ENCODE assay signal across 11 mouse cellular contexts in genomic region chr2:172413273-172413672, GRCm38 (mm10). TPM values are rescaled to one million over a fixed set of nuclear protein-coding genes. Genes with fewer than 3 reads are reported as not detected.
DNase-seq lines count a peak whose midpoint lies in the region; ATAC-seq lines count a peak whose summit lies in the region.
"Had no signal": no experiment of that assay in that cellular context is flagged by ENCODE, and none has a peak within 500 bp of the region (broad histone marks: within the 10 kb centered on the region; RNA-seq: fewer than 3 reads in every experiment).

No protein-coding gene starts in this region.

- H3K36me3 ChIP-seq in hindbrain, embryonic 11.5 days (ENCODE audit: control insufficient read depth, insufficient read depth, low read length), result no peaks in the 10 kb centered on the region
- no peaks in the 10 kb centered on the region for H3K36me3 ChIP-seq in hindbrain, embryonic 14.5 days (replicated peaks; ENCODE audit: control insufficient read depth, insufficient read depth)
- no peaks in the 10 kb centered on the region for H3K36me3 ChIP-seq in midbrain, embryonic 10.5 days
- no peaks in the 10 kb centered on the region for H3K36me3 ChIP-seq in midbrain, embryonic 14.5 days (ENCODE audit: control insufficient read depth, insufficient read depth, low read length)
- no peaks in the 10 kb centered on the region for H3K36me3 ChIP-seq in embryonic facial prominence, embryonic 10.5 days (replicated peaks)

- no peak overlapping the region for H3K4me2 ChIP-seq in hindbrain, embryonic 11.5 days (replicated peaks; ENCODE audit: low read depth, low read length)
- no peak overlapping the region for H3K4me2 ChIP-seq in hindbrain, embryonic 14.5 days (replicated peaks)
- no peak overlapping the region for H3K4me2 ChIP-seq in midbrain, embryonic 14.5 days (ENCODE audit: low read length)

- no peaks in the 10 kb centered on the region for H3K9me3 ChIP-seq in hindbrain, embryonic 11.5 days (ENCODE audit: control insufficient read depth, low read length)
- no peaks in the 10 kb centered on the region for H3K9me3 ChIP-seq in hindbrain, embryonic 14.5 days (ENCODE audit: control insufficient read depth, low read length)
- no peaks in the 10 kb centered on the region for H3K9me3 ChIP-seq in midbrain, embryonic 10.5 days (replicated peaks)
- no peaks in the 10 kb centered on the region for H3K9me3 ChIP-seq in midbrain, embryonic 14.5 days (ENCODE audit: control insufficient read depth, low read length)
- H3K9me3 ChIP-seq in embryonic facial prominence, embryonic 10.5 days, result no peaks in the 10 kb centered on the region

- no peak for ATAC-seq in hindbrain, embryonic 11.5 days (ENCODE audit: low FRiP score)
- no peak for ATAC-seq in hindbrain, embryonic 14.5 days (ENCODE audit: low FRiP score)
- no peak for ATAC-seq in midbrain, embryonic 14.5 days (ENCODE audit: low FRiP score, low TSS enrichment)

- peak; percentile 18 for DNase-seq in hindbrain, embryonic 11.5 days (ENCODE audit: low spot score)
- no peak for DNase-seq in hindbrain, embryonic 14.5 days (ENCODE audit: low spot score)
- DNase-seq in midbrain, embryonic 10.5 days (ENCODE audit: low spot score), result no peak
- no peak for DNase-seq in midbrain, embryonic 14.5 days
- DNase-seq in embryonic facial prominence, embryonic 10.5 days (ENCODE audit: low spot score), result no peak
- peak; percentile 41 for DNase-seq in lung, postnatal 36 days
- no peak for DNase-seq in adrenal gland, postnatal 14 days
- no peak for DNase-seq in frontal cortex, adult 2 months (ENCODE audit: extremely low spot score in 1 of 2, low spot score in 1 of 2)
- DNase-seq: layer of hippocampus, adult 9-11 months; thymus, postnatal 25 days had no signal

- no peak overlapping the region for H3K9ac ChIP-seq in hindbrain, embryonic 11.5 days (ENCODE audit: low read depth, low read length)
- no peak overlapping the region for H3K9ac ChIP-seq in hindbrain, embryonic 14.5 days
- no peak overlapping the region for H3K9ac ChIP-seq in midbrain, embryonic 14.5 days (replicated peaks; ENCODE audit: low read length)

- 21% methylated on average over 4 of the region's 4 CpGs for WGBS in hindbrain, embryonic 11.5 days
- 15% methylated on average over 4 of the region's 4 CpGs for WGBS in hindbrain, embryonic 14.5 days
- 25% methylated on average over 4 of the region's 4 CpGs for WGBS in midbrain, embryonic 10.5 days
- WGBS in midbrain, embryonic 14.5 days, result 25% methylated on average over 4 of the region's 4 CpGs
- WGBS in embryonic facial prominence, embryonic 10.5 days, result 23% methylated on average over 4 of the region's 4 CpGs

- H3K4me1 ChIP-seq in hindbrain, embryonic 11.5 days (replicated peaks; ENCODE audit: control insufficient read depth, insufficient read depth, low read length), result 0 out of 2 replicates have a peak, but pooled peaks cover 2% of the 10 kb centered on the region
- 0 out of 2 replicates have a peak, but pooled peaks cover 2% of the 10 kb centered on the region for H3K4me1 ChIP-seq in hindbrain, embryonic 14.5 days (replicated peaks; ENCODE audit: control insufficient read depth, insufficient read depth, low read length)
- peaks cover 29% of the 10 kb centered on the region for H3K4me1 ChIP-seq in midbrain, embryonic 10.5 days
- H3K4me1 ChIP-seq in midbrain, embryonic 14.5 days (ENCODE audit: control insufficient read depth, insufficient read depth, low read length), result no peaks in the 10 kb centered on the region
- peaks cover 26% of the 10 kb centered on the region for H3K4me1 ChIP-seq in embryonic facial prominence, embryonic 10.5 days

- H3K4me3 ChIP-seq in hindbrain, embryonic 11.5 days (ENCODE audit: low read depth, low read length), result no peak overlapping the region
- no peak overlapping the region for H3K4me3 ChIP-seq in hindbrain, embryonic 14.5 days (replicated peaks; ENCODE audit: low read length)
- H3K4me3 ChIP-seq in midbrain, embryonic 10.5 days, result no peak overlapping the region
- no peak overlapping the region for H3K4me3 ChIP-seq in midbrain, embryonic 14.5 days (replicated peaks; ENCODE audit: low read depth, low read length)
- H3K4me3 ChIP-seq in embryonic facial prominence, embryonic 10.5 days, result no peak overlapping the region

- no peak overlapping the region for H3K27ac ChIP-seq in hindbrain, embryonic 11.5 days (ENCODE audit: low read depth, low read length)
- H3K27ac ChIP-seq in hindbrain, embryonic 14.5 days, result no peak overlapping the region
- H3K27ac ChIP-seq in midbrain, embryonic 10.5 days (replicated peaks), result peak overlapping the region; percentile 67; the same call in 1 of the 2 replicates
- no peak overlapping the region for H3K27ac ChIP-seq in midbrain, embryonic 14.5 days (replicated peaks; ENCODE audit: low read depth, low read length)
- peak overlapping the region; percentile 54; the same call in 1 of the 2 replicates for H3K27ac ChIP-seq in embryonic facial prominence, embryonic 10.5 days (replicated peaks)

- H3K27me3 ChIP-seq in hindbrain, embryonic 11.5 days (ENCODE audit: control insufficient read depth, insufficient read depth, low read length), result no peaks in the 10 kb centered on the region
- no peaks in the 10 kb centered on the region for H3K27me3 ChIP-seq in hindbrain, embryonic 14.5 days (ENCODE audit: control insufficient read depth, insufficient read depth, low read length)
- no peaks in the 10 kb centered on the region for H3K27me3 ChIP-seq in midbrain, embryonic 10.5 days (ENCODE audit: low read depth, poor library complexity, severe bottlenecking)
- H3K27me3 ChIP-seq in midbrain, embryonic 14.5 days (ENCODE audit: control insufficient read depth, insufficient read depth, low read length), result no peaks in the 10 kb centered on the region
- H3K27me3 ChIP-seq in embryonic facial prominence, embryonic 10.5 days (replicated peaks; ENCODE audit: low read depth, poor library complexity, severe bottlenecking), result no peaks in the 10 kb centered on the region

RNA-seq across cellular contexts. Expression of gene Cass4, which starts 19.7 kb away (rescaled TPM):
- polyA plus RNA-seq in hindbrain, embryonic 11.5 days (2014; fragmentation: Nextera tagmentation; extraction: Ambion mirVana), result 0.12 and 0.40 TPM in 2 replicates
- polyA plus RNA-seq in hindbrain, embryonic 14.5 days (2014; fragmentation: Nextera tagmentation; extraction: Ambion mirVana), result 0.05 and 0.27 TPM in 2 replicates
- polyA plus RNA-seq in midbrain, embryonic 10.5 days (2016; fragmentation: Nextera tagmentation; extraction: Ambion mirVana), result 0.21 and 0.25 TPM in 2 replicates
- 0.19 and 0.28 TPM in 2 replicates for polyA plus RNA-seq in midbrain, embryonic 14.5 days (2014; fragmentation: Nextera tagmentation; extraction: Ambion mirVana)
- 0.14 and 0.21 TPM in 2 replicates for polyA plus RNA-seq in embryonic facial prominence, embryonic 10.5 days (2016; fragmentation: Nextera tagmentation; extraction: Ambion mirVana)
- total RNA-seq in adrenal gland, postnatal 14 days (2021), result 0.15 and 0.53 TPM in 2 replicates
- 0.29 and 0.38 TPM in 2 replicates for polyA plus RNA-seq in frontal cortex, adult 2 months (2012; rRNA removed)

RNA-seq across cellular contexts. Expression of gene Rtf2, which starts 27.1 kb away (rescaled TPM):
- polyA plus RNA-seq in hindbrain, embryonic 11.5 days (2014; fragmentation: Nextera tagmentation; extraction: Ambion mirVana), result 95.5 and 102 TPM in 2 replicates
- polyA plus RNA-seq in hindbrain, embryonic 14.5 days (2014; fragmentation: Nextera tagmentation; extraction: Ambion mirVana), result 91.7 and 97.4 TPM in 2 replicates
- polyA plus RNA-seq in midbrain, embryonic 10.5 days (2016; fragmentation: Nextera tagmentation; extraction: Ambion mirVana), result 85.6 and 93.9 TPM in 2 replicates
- 87.2 and 101 TPM in 2 replicates for polyA plus RNA-seq in midbrain, embryonic 14.5 days (2014; fragmentation: Nextera tagmentation; extraction: Ambion mirVana)
- polyA plus RNA-seq in embryonic facial prominence, embryonic 10.5 days (2016; fragmentation: Nextera tagmentation; extraction: Ambion mirVana), result 78.7 and 80.1 TPM in 2 replicates
- 66.2 and 71.8 TPM in 2 replicates for total RNA-seq in adrenal gland, postnatal 14 days (2021)
- polyA plus RNA-seq in frontal cortex, adult 2 months (2012; rRNA removed), result 77.9 and 79.1 TPM in 2 replicates

RNA-seq across cellular contexts. Expression of gene Cstf1, which starts 42.8 kb away (rescaled TPM):
- polyA plus RNA-seq in hindbrain, embryonic 11.5 days (2014; fragmentation: Nextera tagmentation; extraction: Ambion mirVana), result 44.7 and 44.9 TPM in 2 replicates
- polyA plus RNA-seq in hindbrain, embryonic 14.5 days (2014; fragmentation: Nextera tagmentation; extraction: Ambion mirVana), result 26.6 and 29.8 TPM in 2 replicates
- 51.0 and 58.0 TPM in 2 replicates for polyA plus RNA-seq in midbrain, embryonic 10.5 days (2016; fragmentation: Nextera tagmentation; extraction: Ambion mirVana)
- polyA plus RNA-seq in midbrain, embryonic 14.5 days (2014; fragmentation: Nextera tagmentation; extraction: Ambion mirVana), result 31.8 and 34.6 TPM in 2 replicates
- polyA plus RNA-seq in embryonic facial prominence, embryonic 10.5 days (2016; fragmentation: Nextera tagmentation; extraction: Ambion mirVana), result 57.9 and 59.1 TPM in 2 replicates
- total RNA-seq in adrenal gland, postnatal 14 days (2021), result 35.5 and 36.1 TPM in 2 replicates
- polyA plus RNA-seq in frontal cortex, adult 2 months (2012; rRNA removed), result 24.7 and 26.9 TPM in 2 replicates

RNA-seq across cellular contexts. Expression of gene Aurka, which starts 42.9 kb away (rescaled TPM):
- polyA plus RNA-seq in hindbrain, embryonic 11.5 days (2014; fragmentation: Nextera tagmentation; extraction: Ambion mirVana), result 142 and 144 TPM in 2 replicates
- polyA plus RNA-seq in hindbrain, embryonic 14.5 days (2014; fragmentation: Nextera tagmentation; extraction: Ambion mirVana), result 18.8 and 19.9 TPM in 2 replicates
- polyA plus RNA-seq in midbrain, embryonic 10.5 days (2016; fragmentation: Nextera tagmentation; extraction: Ambion mirVana), result 196 and 221 TPM in 2 replicates
- polyA plus RNA-seq in midbrain, embryonic 14.5 days (2014; fragmentation: Nextera tagmentation; extraction: Ambion mirVana), result 14.0 and 25.4 TPM in 2 replicates
- polyA plus RNA-seq in embryonic facial prominence, embryonic 10.5 days (2016; fragmentation: Nextera tagmentation; extraction: Ambion mirVana), result 220 and 229 TPM in 2 replicates
- total RNA-seq in adrenal gland, postnatal 14 days (2021), result 10.5 and 14.6 TPM in 2 replicates
- 1.5 and 1.8 TPM in 2 replicates for polyA plus RNA-seq in frontal cortex, adult 2 months (2012; rRNA removed)

RNA-seq across cellular contexts. Expression of gene Gcnt7, which starts 45.1 kb away (rescaled TPM):
- polyA plus RNA-seq in hindbrain, embryonic 11.5 days (2014; fragmentation: Nextera tagmentation; extraction: Ambion mirVana), result 0.56 and 0.97 TPM in 2 replicates
- polyA plus RNA-seq in hindbrain, embryonic 14.5 days (2014; fragmentation: Nextera tagmentation; extraction: Ambion mirVana), result 0.86 and 1.1 TPM in 2 replicates
- 1.7 and 2.0 TPM in 2 replicates for polyA plus RNA-seq in midbrain, embryonic 10.5 days (2016; fragmentation: Nextera tagmentation; extraction: Ambion mirVana)
- 0.84 and 1.6 TPM in 2 replicates for polyA plus RNA-seq in midbrain, embryonic 14.5 days (2014; fragmentation: Nextera tagmentation; extraction: Ambion mirVana)
- 1.6 and 2.2 TPM in 2 replicates for polyA plus RNA-seq in embryonic facial prominence, embryonic 10.5 days (2016; fragmentation: Nextera tagmentation; extraction: Ambion mirVana)
- not detected in 2 replicates for total RNA-seq in adrenal gland, postnatal 14 days (2021)
- polyA plus RNA-seq in frontal cortex, adult 2 months (2012; rRNA removed), result 0.04 TPM in 1 of 2 replicates, not detected in the other
- total RNA-seq: adrenal gland, adult 18-20 months had no signal

Comparison
In these comparisons a context has a peak if more than half of its experiments do, and no peak if none do; other contexts are left out.
1. DNase-seq: peak in hindbrain, embryonic 11.5 days (single experiment) and lung, postnatal 36 days (single experiment); none in hindbrain, embryonic 14.5 days (single experiment), midbrain, embryonic 10.5 days (single experiment), midbrain, embryonic 14.5 days (single experiment), embryonic facial prominence, embryonic 10.5 days (single experiment), adrenal gland, postnatal 14 days (single experiment) and frontal cortex, adult 2 months (0 of 2).
2. H3K27ac ChIP-seq: peak in midbrain, embryonic 10.5 days (single experiment) and embryonic facial prominence, embryonic 10.5 days (single experiment); none in hindbrain, embryonic 11.5 days (single experiment), hindbrain, embryonic 14.5 days (single experiment) and midbrain, embryonic 14.5 days (single experiment).